Mouse (Mus musculus) kidney, adult 9 months (tissue): ENCODE data around the gene Rnf141.
A peak's percentile ranks its signal among the peaks of the same experiment; 100 is the strongest.

Experiments
- DNase-seq: peaks from one replicate; pipeline ENCODE4 v3.0.0; 2022

The Rnf141 gene

GRCm38 (mm10) chr7:110792201-110792600 is 52.1 kb downstream of the Rnf141 start:
- no peak for DNase-seq

- DNase-seq = no peak
These were observed 53.4 kb downstream of the Rnf141 start for GRCm38 (mm10) chr7:110790878-110791277.

DNA sequence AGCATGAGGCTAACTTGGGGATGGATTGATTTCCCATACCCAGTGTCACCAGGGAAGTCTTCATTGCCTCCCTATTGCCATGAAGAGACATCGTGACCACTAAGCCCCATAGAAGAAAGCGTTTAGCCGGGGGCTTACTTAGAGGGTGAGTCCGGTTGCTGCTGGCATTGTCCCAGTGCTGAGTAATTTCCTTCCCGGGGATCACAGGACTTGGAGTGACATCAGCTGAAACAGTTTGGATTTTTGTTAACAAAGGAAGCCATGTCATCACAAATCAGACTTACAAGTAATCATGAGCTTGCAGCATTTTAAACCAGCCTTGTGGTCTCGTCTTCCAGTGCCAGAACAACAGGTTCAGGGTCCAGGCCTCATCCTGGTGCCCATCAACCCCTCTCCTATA is 56.9 kb downstream of the Rnf141 start:
- peak; percentile 70 for DNase-seq

DNA sequence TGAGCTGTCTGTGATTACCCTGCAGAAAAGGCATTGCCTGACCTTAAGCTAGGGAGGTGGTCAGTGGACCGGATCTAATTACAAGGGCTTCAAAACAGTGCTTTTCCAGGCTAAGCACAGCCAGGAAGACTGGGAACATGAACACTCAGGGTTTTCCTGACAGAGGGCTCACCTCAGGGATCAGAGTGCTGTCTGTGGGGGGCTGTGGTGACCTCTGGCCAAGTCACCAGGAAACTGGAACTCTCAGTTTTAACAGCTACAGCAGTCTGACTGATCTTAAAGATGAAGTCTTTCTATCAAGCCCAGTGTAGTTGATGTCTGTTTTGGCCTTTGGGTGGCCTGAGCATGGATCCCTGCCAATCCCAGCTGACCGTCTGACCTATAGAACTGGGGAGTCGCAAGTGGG is 58.5 kb downstream of the Rnf141 start:
- DNase-seq = peak; percentile 88

GRCm38 (mm10) chr7:110784965-110785364 is 59.3 kb downstream of the Rnf141 start:
- no peak for DNase-seq

DNA sequence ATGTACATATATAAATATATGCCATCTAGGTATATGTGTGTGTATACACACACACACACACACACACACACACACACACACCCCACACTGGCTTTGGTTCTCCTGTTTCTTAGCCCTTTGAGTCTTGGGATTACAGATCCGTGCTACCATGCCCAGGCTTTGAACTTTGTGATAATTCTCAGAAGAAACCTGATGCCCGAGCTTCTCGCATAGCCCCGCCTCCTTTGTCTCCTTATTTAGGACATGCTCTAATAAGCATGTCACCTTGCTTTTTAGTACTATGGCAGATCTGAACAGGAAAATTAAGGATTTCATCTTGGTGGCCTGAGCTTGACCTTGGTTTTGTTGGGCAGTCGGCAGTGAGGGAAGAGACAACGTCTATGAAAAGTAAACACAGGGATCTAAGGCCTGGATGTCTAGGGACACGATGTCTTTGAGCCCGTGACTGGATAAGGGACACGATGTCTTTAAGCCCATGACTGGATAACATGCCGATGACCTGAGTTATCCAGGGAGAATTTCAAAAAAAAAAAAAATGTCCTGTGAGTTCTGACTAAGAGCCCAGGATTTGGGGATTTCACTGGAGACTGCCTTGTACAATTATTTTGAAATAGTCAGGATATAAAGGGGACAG is 61.3 kb downstream of the Rnf141 start:
- DNase-seq = no peak

DNA sequence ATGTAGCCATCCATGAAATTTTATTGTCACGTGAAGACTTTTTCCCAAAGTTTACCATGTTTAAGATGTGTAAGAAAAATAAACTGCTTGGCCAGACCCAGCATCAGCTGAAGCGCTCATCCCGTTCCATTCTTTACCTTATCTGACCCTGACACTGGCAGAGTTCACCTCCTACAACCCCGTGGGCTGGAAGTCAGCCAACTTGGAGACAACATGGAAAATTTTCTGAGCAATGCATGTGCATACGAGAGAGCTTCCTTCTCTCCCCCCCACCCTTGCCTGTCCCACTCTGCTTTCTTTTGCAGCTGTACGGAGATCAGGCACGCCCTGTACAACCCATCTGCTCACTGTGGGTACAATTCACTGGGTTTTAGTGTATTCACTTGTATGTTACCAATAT is 62.1 kb downstream of the Rnf141 start:
- no peak for DNase-seq

DNA sequence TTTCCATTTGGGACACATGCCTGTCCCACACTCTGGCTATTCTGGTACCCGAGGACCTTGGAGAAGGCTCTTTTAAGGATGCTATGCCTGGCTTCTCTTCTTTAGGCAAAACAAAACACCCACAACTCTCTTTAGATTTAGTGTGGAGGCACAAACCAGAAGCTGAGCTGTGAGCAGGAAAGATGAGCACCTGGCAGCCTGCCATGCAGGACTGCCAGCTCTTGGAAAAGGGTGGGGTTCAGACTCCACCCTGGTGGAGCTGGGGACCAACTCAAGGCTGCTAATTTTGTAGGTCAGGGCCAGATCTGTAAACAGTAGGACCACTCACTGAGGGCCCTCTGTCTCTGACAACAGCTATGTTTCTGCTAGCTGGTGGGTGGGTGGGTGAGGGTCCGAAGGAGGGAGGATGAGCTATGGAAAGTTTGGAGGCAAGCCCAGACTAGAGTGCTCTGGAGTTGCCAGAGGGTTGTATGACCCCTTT is 63.0 kb downstream of the Rnf141 start:
- no peak for DNase-seq

GRCm38 (mm10) chr7:110780520-110780919 is 63.7 kb downstream of the Rnf141 start:
- no peak for DNase-seq

DNA sequence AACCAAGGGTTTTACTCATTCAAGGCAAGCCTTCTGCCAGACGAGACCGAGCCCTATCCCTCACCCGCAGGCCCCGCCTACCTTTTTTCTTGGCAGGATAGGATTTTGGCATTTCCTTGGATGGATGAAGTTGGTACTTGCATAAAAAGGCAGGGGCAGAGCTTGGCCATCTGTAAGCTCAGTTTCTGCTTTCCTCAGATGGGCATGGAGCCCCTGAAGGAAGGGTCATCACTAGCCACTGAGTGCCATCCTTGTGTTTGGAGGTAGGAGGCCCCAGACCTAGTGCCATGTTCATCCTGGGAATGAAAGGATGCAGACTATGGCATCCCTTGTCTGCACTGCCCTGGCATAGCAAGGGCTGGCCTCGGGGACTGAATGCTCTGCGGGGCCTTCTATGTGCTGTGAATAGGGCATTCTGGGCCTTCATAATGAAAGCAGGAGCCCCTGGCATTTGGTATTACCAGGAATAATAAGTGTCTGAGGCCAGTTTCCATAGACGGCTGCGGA is 64.6 kb downstream of the Rnf141 start:
- no peak for DNase-seq

DNA sequence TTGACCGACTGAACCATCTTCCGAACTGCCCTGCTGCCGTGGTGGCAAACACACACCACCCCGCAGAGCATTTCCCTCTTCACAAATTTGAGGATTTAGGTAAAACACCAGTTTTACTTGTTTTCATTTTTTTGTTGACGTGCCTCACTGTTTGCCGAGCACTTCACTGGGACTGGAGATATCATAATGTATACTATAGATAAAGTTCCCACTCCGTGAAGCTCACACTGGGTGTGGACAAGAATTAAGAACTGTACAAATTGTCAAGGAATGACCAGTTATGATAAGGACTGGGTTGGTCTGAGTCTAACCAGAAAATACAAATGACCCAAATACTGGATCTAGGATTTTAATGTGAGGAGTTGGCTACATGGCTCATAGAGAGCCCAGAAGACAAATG is 65.3 kb downstream of the Rnf141 start:
- no peak for DNase-seq

- DNase-seq = no peak
These were observed 66.9 kb downstream of the Rnf141 start for GRCm38 (mm10) chr7:110777146-110778001.

DNA sequence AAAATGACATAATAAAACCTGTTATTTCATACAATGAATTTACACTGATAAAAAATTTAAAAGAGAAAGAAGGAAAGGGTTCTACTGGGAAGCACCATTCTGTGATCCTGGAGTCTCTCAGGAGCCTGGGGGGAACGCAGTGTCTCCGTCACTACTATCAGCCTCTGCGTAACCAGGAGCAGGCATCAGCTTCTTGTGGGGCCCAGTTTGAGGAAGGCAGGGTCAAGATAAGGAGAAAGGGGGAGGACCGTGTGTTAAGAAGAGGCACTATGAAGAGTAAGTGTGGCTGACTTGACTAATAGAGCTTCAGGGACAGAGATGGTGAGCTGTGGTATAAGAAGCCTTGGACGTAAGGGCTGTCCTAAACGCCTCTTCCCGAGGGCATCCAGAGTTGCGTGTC is 69.6 kb downstream of the Rnf141 start:
- DNase-seq = no peak

GRCm38 (mm10) chr7:110774077-110774476 is 70.2 kb downstream of the Rnf141 start:
- no peak for DNase-seq

DNA sequence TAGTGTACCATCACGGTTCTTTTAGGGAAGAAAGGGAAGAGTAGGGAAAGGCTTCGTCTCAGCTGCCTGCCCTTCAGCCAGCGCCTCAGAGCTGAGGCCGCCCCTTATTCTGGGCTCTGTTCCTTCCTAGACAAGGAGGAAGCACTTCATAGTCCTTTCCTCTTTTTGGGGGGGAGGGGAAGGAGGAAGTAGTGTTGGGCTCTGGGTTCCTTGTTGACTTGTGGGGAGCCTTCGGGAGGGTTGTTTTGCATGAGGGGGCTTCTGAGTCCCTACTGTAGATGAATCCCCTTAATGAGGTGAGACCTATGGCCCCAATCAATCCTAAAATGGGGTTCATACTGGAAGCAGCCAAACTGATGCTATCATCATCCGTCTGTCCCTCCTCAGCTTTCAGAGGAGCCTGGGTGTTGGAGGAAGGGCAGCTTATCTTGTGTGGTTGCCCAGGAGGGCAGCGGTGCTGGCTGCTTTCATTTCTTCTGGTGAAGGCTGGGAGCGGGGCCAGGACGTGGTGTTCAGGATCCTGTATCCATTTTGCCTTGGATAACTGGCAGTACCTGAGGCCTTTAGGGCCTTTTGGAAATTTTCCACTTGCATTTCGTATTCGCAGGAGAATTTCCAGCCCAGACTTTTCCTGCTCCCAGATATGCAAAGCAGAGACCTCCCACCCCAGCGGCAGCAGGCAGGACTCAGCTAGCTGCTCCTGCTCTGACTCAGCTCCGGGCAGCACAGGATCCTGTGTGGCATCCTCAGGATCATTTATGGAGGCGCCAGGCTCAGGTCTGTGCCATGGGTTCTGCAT is 70.9 kb downstream of the Rnf141 start:
- DNase-seq = peak; percentile 86

GRCm38 (mm10) chr7:110772343-110772742 is 71.9 kb downstream of the Rnf141 start:
- peak; percentile 60 for DNase-seq

DNA sequence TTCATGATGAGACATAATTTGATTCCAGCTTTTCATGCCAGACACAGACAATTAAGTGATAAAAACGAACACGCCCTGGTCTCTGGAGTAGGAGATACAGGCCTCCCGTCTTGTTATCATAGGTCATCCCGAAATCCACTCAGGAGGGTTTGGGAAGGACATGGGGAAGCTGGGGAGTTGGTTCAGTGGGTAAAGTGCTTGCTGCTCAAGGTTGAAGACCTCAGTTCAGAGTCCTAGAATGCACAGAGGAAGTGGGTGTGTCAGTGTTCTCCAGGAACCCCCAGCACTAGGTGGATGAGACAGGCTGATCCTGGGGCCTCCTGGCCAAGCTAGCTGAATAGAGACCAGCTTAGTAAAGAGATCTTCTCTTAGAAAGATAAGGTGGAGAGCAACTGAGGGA is 73.3 kb downstream of the Rnf141 start:
- no peak for DNase-seq

DNA sequence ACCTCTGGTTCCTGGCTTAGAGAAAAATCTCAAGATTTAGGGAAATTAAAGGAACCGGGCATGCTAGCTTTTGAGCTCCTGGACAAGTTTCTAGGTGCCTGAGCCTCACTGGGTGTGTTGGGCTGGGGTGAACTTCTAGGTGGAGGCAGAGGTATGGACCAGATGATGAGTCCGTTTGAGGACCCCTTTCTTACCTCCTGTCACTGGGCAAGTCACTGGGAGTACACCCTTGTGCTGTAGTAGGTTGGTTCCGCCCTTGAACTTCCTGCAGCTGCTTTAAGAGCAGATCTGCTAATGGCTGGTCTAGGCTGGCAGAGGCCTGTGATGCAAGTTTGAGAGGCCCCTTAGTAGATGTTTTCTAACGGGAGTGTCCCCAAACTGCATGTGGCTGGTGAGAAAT is 75.2 kb downstream of the Rnf141 start:
- peak; percentile 66 for DNase-seq

DNA sequence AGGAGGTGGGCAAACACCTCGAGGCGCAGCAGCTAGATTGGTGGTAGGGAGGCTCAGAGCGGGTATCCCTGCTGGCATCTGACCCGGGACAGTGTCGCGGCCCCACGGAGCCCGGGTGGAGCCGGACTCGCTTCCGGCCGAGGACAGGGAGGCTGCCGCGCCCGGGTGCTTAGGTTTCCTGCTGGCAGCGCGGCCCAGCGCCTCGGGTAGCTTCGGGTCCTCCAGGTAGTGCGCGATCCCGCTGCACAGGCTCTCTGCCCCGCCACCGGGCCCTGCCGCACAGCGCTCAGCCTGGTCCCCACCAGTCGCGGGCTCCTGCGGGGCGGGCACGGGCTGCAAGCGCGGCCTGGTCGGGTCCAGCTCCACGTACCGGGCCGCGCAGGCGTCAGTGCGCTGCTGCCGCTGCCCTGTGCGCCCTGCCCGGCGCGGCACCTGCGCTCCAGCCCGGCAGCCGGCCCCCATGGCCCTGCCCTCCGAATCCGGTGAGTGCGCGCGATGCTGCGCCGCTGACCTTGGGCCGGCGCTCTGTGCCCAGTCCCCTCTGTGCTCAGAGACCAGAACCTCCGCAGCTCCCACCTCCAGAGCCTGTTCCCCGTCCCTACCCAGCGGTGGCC is 75.7 kb downstream of the Rnf141 start:
- DNase-seq = peak; percentile 45

GRCm38 (mm10) chr7:110768001-110768400 is 76.3 kb downstream of the Rnf141 start, which contains the start of gene Ampd3:
Gene Ampd3 (plus strand): TSS chr7:110768206.
- DNase-seq = peak; percentile 67

DNA sequence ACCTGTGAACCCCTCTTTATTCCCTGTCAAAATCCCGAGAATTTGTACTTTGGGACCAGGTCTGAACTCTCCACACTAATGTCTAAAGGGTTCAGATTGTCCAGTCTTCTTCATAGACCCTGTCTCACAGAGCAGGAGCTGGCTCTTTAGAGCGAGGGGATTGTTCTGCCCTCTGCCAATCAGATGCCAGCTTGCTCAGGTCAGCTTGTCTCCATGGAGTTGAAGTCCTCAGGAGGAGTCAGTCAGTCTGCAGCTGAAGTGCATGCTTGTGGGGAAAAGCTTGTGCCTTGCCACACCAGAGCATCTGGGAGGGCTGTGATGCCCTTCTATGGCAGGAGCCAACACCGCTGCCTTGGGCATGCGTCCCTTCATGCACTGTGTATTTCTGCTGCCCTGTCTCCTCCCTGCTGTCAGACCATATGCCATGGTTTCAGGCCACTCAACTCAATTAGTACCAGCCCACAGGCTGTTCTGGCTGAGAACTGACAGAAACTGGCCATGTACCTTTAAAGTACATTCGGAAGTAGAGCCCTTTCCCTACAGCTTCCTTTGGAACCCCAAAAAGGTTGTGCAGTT is 81.6 kb downstream of the Rnf141 start:
- DNase-seq = no peak

- DNase-seq = peak; percentile 24
These were observed 87.8 kb downstream of the Rnf141 start for GRCm38 (mm10) chr7:110756440-110756839.
